23 mouse cellular contexts compared by ENCODE assay signal in the genomic region with DNA sequence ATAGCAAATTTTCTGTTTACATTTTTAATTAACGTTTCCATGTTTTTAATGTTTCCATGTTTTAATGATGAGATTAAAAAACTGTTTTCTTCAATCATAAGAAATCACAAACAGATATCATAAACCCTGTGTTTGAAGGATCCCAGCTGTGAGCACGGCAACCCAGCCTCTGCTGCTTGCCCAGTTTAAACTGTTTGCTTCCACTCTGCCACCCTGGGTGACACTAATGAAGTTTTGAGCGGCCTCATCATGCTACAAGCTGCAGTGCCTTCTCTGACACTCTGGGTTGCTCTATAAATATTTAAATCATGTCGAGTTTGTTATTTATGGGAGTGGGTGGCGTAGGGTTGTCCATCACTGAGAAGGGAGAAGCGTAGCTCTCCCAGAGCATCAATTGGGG. TPM values are rescaled to one million over a fixed set of nuclear protein-coding genes. Genes with fewer than 3 reads are reported as not detected.
DNase-seq lines count a peak whose midpoint lies in the region; ATAC-seq and TF ChIP-seq lines count a peak whose summit lies in the region.
"Had no signal": no experiment of that assay in that cellular context is flagged by ENCODE, and none has a peak within 500 bp of the region (broad histone marks: within the 10 kb centered on the region; RNA-seq: fewer than 3 reads in every experiment).

No protein-coding gene starts in this region.

- TF ChIP-seq EP300 in lung, postnatal 0 days (IDR thresholded peaks at IDR 0.05), result no peak

- H3K9me3 ChIP-seq in forebrain, embryonic 12.5 days, result no peaks in the 10 kb centered on the region
- no peaks in the 10 kb centered on the region for H3K9me3 ChIP-seq in forebrain, embryonic 14.5 days (replicated peaks; ENCODE audit: control insufficient read depth, low read length)
- no peaks in the 10 kb centered on the region for H3K9me3 ChIP-seq in hindbrain, postnatal 0 days (ENCODE audit: low read length)
- no peaks in the 10 kb centered on the region for H3K9me3 ChIP-seq in hindbrain, embryonic 10.5 days
- H3K9me3 ChIP-seq in lung, embryonic 14.5 days (ENCODE audit: low read depth, low read length), result no peaks in the 10 kb centered on the region
- H3K9me3 ChIP-seq in lung, postnatal 0 days (ENCODE audit: low read length), result no peaks in the 10 kb centered on the region
- no peaks in the 10 kb centered on the region for H3K9me3 ChIP-seq in midbrain, embryonic 15.5 days
- H3K9me3 ChIP-seq in midbrain, embryonic 10.5 days (replicated peaks), result no peaks in the 10 kb centered on the region
- H3K9me3 ChIP-seq: forebrain, embryonic 10.5 days; forebrain, embryonic 15.5 days; heart, embryonic 12.5 days; heart, embryonic 15.5 days; hindbrain, embryonic 13.5 days had no signal

- no peak for ATAC-seq in forebrain, embryonic 12.5 days (ENCODE audit: low FRiP score)
- no peak for ATAC-seq in forebrain, embryonic 14.5 days
- ATAC-seq in hindbrain, postnatal 0 days, result no peak
- ATAC-seq in lung, embryonic 14.5 days (ENCODE audit: insufficient read depth), result peak; percentile 78; the same call in 1 of the 2 replicates
- ATAC-seq in lung, postnatal 0 days, result no peak
- ATAC-seq in midbrain, embryonic 15.5 days (replicated peaks), result no peak
- ATAC-seq: activated CD4-positive, CD25-positive, alpha-beta regulatory T cell, adult 4 months; forebrain, embryonic 15.5 days had no signal

- no peak overlapping the region for H3K4me2 ChIP-seq in forebrain, embryonic 12.5 days
- H3K4me2 ChIP-seq in forebrain, embryonic 14.5 days (ENCODE audit: low read length), result no peak overlapping the region
- H3K4me2 ChIP-seq in hindbrain, postnatal 0 days (ENCODE audit: low read depth, low read length), result no peak overlapping the region
- H3K4me2 ChIP-seq in lung, embryonic 14.5 days, result peak overlapping the region; percentile 0; the same call in 1 of the 2 replicates
- no peak overlapping the region for H3K4me2 ChIP-seq in lung, postnatal 0 days (replicated peaks; ENCODE audit: low read depth, low read length)
- no peak overlapping the region for H3K4me2 ChIP-seq in midbrain, embryonic 15.5 days
- H3K4me2 ChIP-seq: forebrain, embryonic 15.5 days; heart, embryonic 12.5 days; heart, embryonic 15.5 days; hindbrain, embryonic 13.5 days had no signal

- H3K4me1 ChIP-seq in forebrain, embryonic 12.5 days, result 0 out of 2 replicates have a peak, but pooled peaks cover 3% of the 10 kb centered on the region
- H3K4me1 ChIP-seq in forebrain, embryonic 14.5 days (ENCODE audit: control insufficient read depth, insufficient read depth, low read length), result no peaks in the 10 kb centered on the region
- no peaks in the 10 kb centered on the region for H3K4me1 ChIP-seq in hindbrain, postnatal 0 days (ENCODE audit: insufficient read depth, low read length)
- H3K4me1 ChIP-seq in hindbrain, embryonic 10.5 days (replicated peaks), result peaks cover 8% of the 10 kb centered on the region
- H3K4me1 ChIP-seq in lung, embryonic 14.5 days (ENCODE audit: insufficient read depth), result no peaks in the 10 kb centered on the region
- no peaks in the 10 kb centered on the region for H3K4me1 ChIP-seq in lung, postnatal 0 days (ENCODE audit: insufficient read depth, low read depth, low read length)
- H3K4me1 ChIP-seq in midbrain, embryonic 15.5 days, result peaks cover 7% of the 10 kb centered on the region
- peaks cover 8% of the 10 kb centered on the region; the same call in 1 of the 2 replicates for H3K4me1 ChIP-seq in midbrain, embryonic 10.5 days
- H3K4me1 ChIP-seq: forebrain, embryonic 15.5 days; heart, embryonic 12.5 days; heart, embryonic 15.5 days; hindbrain, embryonic 13.5 days had no signal

- H3K4me3 ChIP-seq in forebrain, embryonic 12.5 days (replicated peaks), result no peak overlapping the region
- H3K4me3 ChIP-seq in forebrain, embryonic 14.5 days (ENCODE audit: low read depth, low read length), result no peak overlapping the region
- no peak overlapping the region for H3K4me3 ChIP-seq in hindbrain, postnatal 0 days (ENCODE audit: low read length)
- H3K4me3 ChIP-seq in hindbrain, embryonic 10.5 days, result no peak overlapping the region
- H3K4me3 ChIP-seq in lung, embryonic 14.5 days (ENCODE audit: low read depth, low read length), result no peak overlapping the region
- no peak overlapping the region for H3K4me3 ChIP-seq in lung, postnatal 0 days (ENCODE audit: low read depth, low read length)
- no peak overlapping the region for H3K4me3 ChIP-seq in midbrain, embryonic 15.5 days
- no peak overlapping the region for H3K4me3 ChIP-seq in midbrain, embryonic 10.5 days
- H3K4me3 ChIP-seq: forebrain, embryonic 10.5 days; forebrain, embryonic 15.5 days; heart, embryonic 12.5 days; heart, embryonic 15.5 days; hindbrain, embryonic 13.5 days had no signal

- H3K27ac ChIP-seq in forebrain, embryonic 12.5 days, result peak overlapping the region; percentile 14; the same call in 1 of the 2 replicates
- no peak overlapping the region for H3K27ac ChIP-seq in forebrain, embryonic 14.5 days (ENCODE audit: low read depth, low read length)
- no peak overlapping the region for H3K27ac ChIP-seq in hindbrain, postnatal 0 days
- H3K27ac ChIP-seq in hindbrain, embryonic 10.5 days, result no peak overlapping the region
- H3K27ac ChIP-seq in lung, embryonic 14.5 days (ENCODE audit: low read depth), result no peak overlapping the region
- no peak overlapping the region for H3K27ac ChIP-seq in lung, postnatal 0 days (ENCODE audit: low read length)
- peak overlapping the region; percentile 34; the same call in 1 of the 2 replicates for H3K27ac ChIP-seq in midbrain, embryonic 15.5 days
- no peak overlapping the region for H3K27ac ChIP-seq in midbrain, embryonic 10.5 days (replicated peaks)
- H3K27ac ChIP-seq: forebrain, embryonic 10.5 days; forebrain, embryonic 15.5 days; heart, embryonic 15.5 days; hindbrain, embryonic 13.5 days had no signal

- no peaks in the 10 kb centered on the region for H3K27me3 ChIP-seq in forebrain, embryonic 12.5 days
- H3K27me3 ChIP-seq in forebrain, embryonic 14.5 days (replicated peaks; ENCODE audit: control insufficient read depth, insufficient read depth, low read length), result no peaks in the 10 kb centered on the region
- H3K27me3 ChIP-seq in hindbrain, postnatal 0 days (ENCODE audit: insufficient read depth, low read length), result no peaks in the 10 kb centered on the region
- no peaks in the 10 kb centered on the region for H3K27me3 ChIP-seq in hindbrain, embryonic 10.5 days (ENCODE audit: insufficient read depth, poor library complexity, severe bottlenecking)
- H3K27me3 ChIP-seq in lung, embryonic 14.5 days (ENCODE audit: insufficient read depth, low read length), result no peaks in the 10 kb centered on the region
- no peaks in the 10 kb centered on the region for H3K27me3 ChIP-seq in lung, postnatal 0 days (replicated peaks; ENCODE audit: insufficient read depth, low read length)
- no peaks in the 10 kb centered on the region for H3K27me3 ChIP-seq in midbrain, embryonic 15.5 days (replicated peaks)
- no peaks in the 10 kb centered on the region for H3K27me3 ChIP-seq in midbrain, embryonic 10.5 days (ENCODE audit: low read depth, poor library complexity, severe bottlenecking)
- H3K27me3 ChIP-seq: forebrain, embryonic 15.5 days; heart, embryonic 12.5 days; heart, embryonic 15.5 days; hindbrain, embryonic 13.5 days had no signal

- no peak for DNase-seq in forebrain, embryonic 14.5 days (ENCODE audit: low spot score)
- no peak for DNase-seq in hindbrain, postnatal 0 days (ENCODE audit: low spot score)
- no peak for DNase-seq in hindbrain, embryonic 10.5 days (ENCODE audit: low spot score)
- DNase-seq in lung, embryonic 14.5 days, result peak; percentile 76
- no peak for DNase-seq in lung, postnatal 0 days (ENCODE audit: low spot score)
- no peak for DNase-seq in midbrain, embryonic 10.5 days (ENCODE audit: low spot score)
- DNase-seq: adrenal gland, adult 8-10 months; adrenal gland, postnatal 25 days; cerebellum, adult 18-20 months; cerebellum, adult 9-10 months; cerebellum, postnatal 14 days; gastrocnemius, postnatal 25 days; heart, adult 18-20 months; heart, postnatal 10 days; heart, postnatal 36 days had no signal

- no peak for TF ChIP-seq CTCF in hindbrain, postnatal 0 days (IDR thresholded peaks at IDR 0.05; ENCODE audit: low read depth)
- TF ChIP-seq CTCF in lung, embryonic 14.5 days (IDR thresholded peaks at IDR 0.05; ENCODE audit: low read depth), result no peak
- no peak for TF ChIP-seq CTCF in lung, postnatal 0 days (IDR thresholded peaks at IDR 0.05)

- 74% methylated on average over 6 of the region's 6 CpGs for WGBS in forebrain, embryonic 12.5 days
- 65% methylated on average over 6 of the region's 6 CpGs for WGBS in forebrain, embryonic 14.5 days
- 38% methylated on average over 6 of the region's 6 CpGs for WGBS in hindbrain, postnatal 0 days
- whole genome bisulfite sequencing in hindbrain, embryonic 10.5 days, result 73% methylated on average over 6 of the region's 6 CpGs
- 22% methylated on average over 6 of the region's 6 CpGs for WGBS in lung, embryonic 14.5 days
- 26% methylated on average over 6 of the region's 6 CpGs for WGBS in lung, postnatal 0 days
- 51% methylated on average over 6 of the region's 6 CpGs for WGBS in midbrain, embryonic 15.5 days
- WGBS in midbrain, embryonic 10.5 days, result 76% methylated on average over 6 of the region's 6 CpGs

- no peaks in the 10 kb centered on the region for H3K36me3 ChIP-seq in forebrain, embryonic 12.5 days (replicated peaks)
- no peaks in the 10 kb centered on the region for H3K36me3 ChIP-seq in forebrain, embryonic 14.5 days (ENCODE audit: control insufficient read depth, insufficient read depth, low read length)
- no peaks in the 10 kb centered on the region for H3K36me3 ChIP-seq in hindbrain, postnatal 0 days (ENCODE audit: insufficient read depth, low read length)
- no peaks in the 10 kb centered on the region for H3K36me3 ChIP-seq in hindbrain, embryonic 10.5 days
- H3K36me3 ChIP-seq in lung, embryonic 14.5 days (ENCODE audit: insufficient read depth), result no peaks in the 10 kb centered on the region
- no peaks in the 10 kb centered on the region for H3K36me3 ChIP-seq in lung, postnatal 0 days (ENCODE audit: insufficient read depth, low read length)
- H3K36me3 ChIP-seq in midbrain, embryonic 15.5 days (replicated peaks), result no peaks in the 10 kb centered on the region
- H3K36me3 ChIP-seq in midbrain, embryonic 10.5 days, result no peaks in the 10 kb centered on the region
- H3K36me3 ChIP-seq: forebrain, embryonic 10.5 days; forebrain, embryonic 15.5 days; heart, embryonic 12.5 days; heart, embryonic 15.5 days; hindbrain, embryonic 13.5 days had no signal

- no peak overlapping the region for H3K9ac ChIP-seq in forebrain, embryonic 12.5 days
- no peak overlapping the region for H3K9ac ChIP-seq in forebrain, embryonic 14.5 days (ENCODE audit: low read length)
- 0 out of 2 replicates have a peak overlapping the region, but pooled peaks have one; percentile 13 for H3K9ac ChIP-seq in hindbrain, postnatal 0 days (replicated peaks; ENCODE audit: low read length)
- H3K9ac ChIP-seq in lung, embryonic 14.5 days, result no peak overlapping the region
- no peak overlapping the region for H3K9ac ChIP-seq in lung, postnatal 0 days (replicated peaks; ENCODE audit: low read depth)
- no peak overlapping the region for H3K9ac ChIP-seq in midbrain, embryonic 15.5 days
- H3K9ac ChIP-seq: forebrain, embryonic 15.5 days; heart, embryonic 12.5 days; heart, embryonic 15.5 days; hindbrain, embryonic 13.5 days had no signal

RNA-seq across cellular contexts. Expression of a gene that starts 44.7 kb away (rescaled TPM):
- 6.5 and 11.6 TPM in 2 replicates for polyA plus RNA-seq in forebrain, embryonic 12.5 days (2016; fragmentation: Nextera tagmentation; extraction: Ambion mirVana)
- 2.3 and 2.5 TPM in 2 replicates for polyA plus RNA-seq in forebrain, embryonic 14.5 days (2014; fragmentation: Nextera tagmentation; extraction: Ambion mirVana)
- 8.0 and 10.6 TPM in 2 replicates for total RNA-seq in hindbrain, postnatal 0 days (2014; rRNA removed)
- 3.2 and 3.4 TPM in 2 replicates for polyA plus RNA-seq in hindbrain, postnatal 0 days (2015; fragmentation: Nextera tagmentation; extraction: Ambion mirVana)
- 1.4 and 2.6 TPM in 2 replicates for polyA plus RNA-seq in hindbrain, embryonic 10.5 days (2016; fragmentation: Nextera tagmentation; extraction: Ambion mirVana)
- polyA plus RNA-seq in lung, embryonic 14.5 days (2014; fragmentation: Nextera tagmentation; extraction: Ambion mirVana), result 5.0 and 5.4 TPM in 2 replicates
- 0.13 and 0.24 TPM in 2 replicates for polyA plus RNA-seq in lung, postnatal 0 days (2015; fragmentation: Nextera tagmentation; extraction: Ambion mirVana)
- 2.1 and 2.5 TPM in 2 replicates for polyA plus RNA-seq in midbrain, embryonic 15.5 days (2015; fragmentation: Nextera tagmentation; extraction: Ambion mirVana)
- 2.5 and 3.5 TPM in 2 replicates for polyA plus RNA-seq in midbrain, embryonic 10.5 days (2016; fragmentation: Nextera tagmentation; extraction: Ambion mirVana)

Comparison
In these comparisons a context has a peak if more than half of its experiments do, and no peak if none do; other contexts are left out.
1. H3K27ac ChIP-seq: peak in forebrain, embryonic 12.5 days (single experiment) and midbrain, embryonic 15.5 days (single experiment); none in forebrain, embryonic 14.5 days (single experiment), hindbrain, postnatal 0 days (single experiment), hindbrain, embryonic 10.5 days (single experiment), lung, embryonic 14.5 days (single experiment), lung, postnatal 0 days (single experiment) and midbrain, embryonic 10.5 days (single experiment).